Mouse (Mus musculus) embryonic fibroblast, embryonic 13.5 days (primary cell): ENCODE measurements around the gene Raly.

Experiments
- CTCF ChIP-seq: IDR thresholded peaks from 2 replicates; pipeline ENCODE4 v1.5.1; 2011; ENCODE audit warnings: mild to moderate bottlenecking, control low read depth, low read length, moderate library complexity, borderline replicate concordance; ENCODE audit not compliant: insufficient read depth
- POLR2A ChIP-seq: IDR thresholded peaks from 2 replicates; pipeline ENCODE4 v1.6.1; 2011; ENCODE audit warnings: low read depth, mild to moderate bottlenecking, control low read depth, low read length, moderate library complexity

GRCm38 (mm10) chr2:154769930-154770329, 21.0 kb upstream of the Raly start, which contains the start of gene Gm14214:
- TF ChIP-seq POLR2A = no peak
- TF ChIP-seq CTCF = no peak
